Mouse (Mus musculus) liver, adult 2 months (tissue): ENCODE results near the gene Nsun2. TPM values are rescaled to one million over a fixed set of nuclear protein-coding genes. Genes with fewer than 3 reads are reported as not detected.
"Not testable (repeated sequence)": the region's sequence is repeated elsewhere in the genome, so short reads cannot be mapped to it uniquely, and the experiment has no call there.

Experiments
- DNase-seq: peaks from one replicate; pipeline ENCODE4 v3.0.0-alpha.2; 2011; ENCODE audit warnings: low read depth, low spot score; ENCODE audit errors: extremely low read depth
- H3K27ac ChIP-seq: fragments of 200-500 bp; replicated peaks from 2 replicates; pipeline ENCODE4 v1.5.1; 2012; ENCODE audit warnings: low read depth, mild to moderate bottlenecking, control low read depth, inconsistent platforms, low read length; ENCODE audit not compliant: insufficient read depth
- H3K27me3 ChIP-seq: fragments of 200-500 bp; 2 replicates; pipeline ENCODE4 v1.6.1; 2012; ENCODE audit warnings: mild to moderate bottlenecking, moderate library complexity, low read length, inconsistent platforms; ENCODE audit not compliant: control insufficient read depth, insufficient read depth
- H3K36me3 ChIP-seq: fragments of 200-500 bp; 2 replicates; pipeline ENCODE4 v1.6.1; 2012; ENCODE audit warnings: low read length, inconsistent platforms; ENCODE audit not compliant: control insufficient read depth, insufficient read depth
- H3K4me1 ChIP-seq: fragments of 200-500 bp; 2 replicates; pipeline ENCODE4 v1.6.1; 2011; ENCODE audit warnings: low read length; ENCODE audit not compliant: control insufficient read depth, insufficient read depth
- H3K4me3 ChIP-seq: fragments of 200-500 bp; 2 replicates; pipeline ENCODE4 v1.5.1; 2011; ENCODE audit warnings: low read depth, mild to moderate bottlenecking, control low read depth, low read length, moderate library complexity; ENCODE audit not compliant: insufficient read depth
- H3K79me2 ChIP-seq: fragments of 200-500 bp; 2 replicates; pipeline ENCODE4 v1.6.1; 2012; ENCODE audit warnings: inconsistent platforms, mild to moderate bottlenecking, low read length, moderate library complexity; ENCODE audit not compliant: control insufficient read depth, insufficient read depth
- H3K9ac ChIP-seq: fragments of 200-500 bp; 2 replicates; pipeline ENCODE4 v1.6.1; 2012; ENCODE audit warnings: low read depth, mild to moderate bottlenecking, control low read depth, inconsistent platforms, low read length
- CTCF ChIP-seq: fragments of 200-500 bp; IDR thresholded peaks from 2 replicates; pipeline ENCODE4 v1.5.1; 2011; ENCODE audit warnings: low read depth, low read length, control low read depth
- POLR2A ChIP-seq: fragments of 200-500 bp; IDR thresholded peaks from 2 replicates; pipeline ENCODE4 v1.6.1; 2011; ENCODE audit warnings: low read length, control low read depth; ENCODE audit not compliant: insufficient read depth; ENCODE audit errors: extremely low read depth
- WGBS: fragments of 180-500 bp; shearing (Covaris S2); methylation state at CpG from one replicate; pipeline ENCODE4 v1.1.7; 2018; 5-methylcytosine and 5-hydroxymethylcytosine counted together
- polyA plus RNA-seq: library from polyadenylated mRNA; depleted of rRNA; stranded (reverse); fragments of >200 nt; gene quantifications from 2 replicates; pipeline ENCODE4 v1.2.3, GENCODE M21; 2012
- total RNA-seq: library from RNA; depleted of rRNA; stranded (reverse); fragments of >200 nt; gene quantifications from 2 replicates; pipeline ENCODE4 v1.2.3, GENCODE M21; 2014

Gene Nsun2
- total and polyA plus RNA-seq, 2 experiments: 48.3 to 74.1 TPM

DNA sequence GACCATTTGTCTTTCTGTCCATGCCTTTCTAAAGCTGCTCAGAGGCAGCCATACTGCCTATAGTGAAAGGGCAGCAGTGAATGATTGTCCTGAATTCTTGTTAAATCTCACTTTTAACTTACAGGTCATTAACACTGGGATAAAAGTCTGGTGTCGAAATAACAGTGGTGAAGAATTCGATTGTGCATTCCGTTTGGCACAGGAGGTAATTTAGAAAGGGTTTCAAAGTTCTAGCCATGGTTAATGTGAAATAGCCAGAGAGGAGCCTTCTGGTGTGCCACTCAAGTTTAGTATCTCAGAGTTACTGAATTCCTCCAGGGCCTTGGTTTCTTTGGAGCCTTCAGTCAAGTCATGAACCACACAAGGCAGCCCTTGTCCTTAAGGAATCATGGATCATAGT is 97.6 kb downstream of the Nsun2 start:
- DNase-seq: peak; percentile 92
- Histone ChIP-seq H3K79me2 (no peaks in the 10 kb centered on the region), H3K9ac (peak overlapping the region; percentile 28; the same call in 1 of the 2 replicates), H3K4me3 (no peak overlapping the region), H3K4me1 (peaks cover 20% of the 10 kb centered on the region), H3K27me3 (no peaks in the 10 kb centered on the region), H3K27ac (peak overlapping the region; percentile 88), H3K36me3 (peaks cover 72% of the 10 kb centered on the region)
- TF ChIP-seq POLR2A (no peak), CTCF (no peak)
- 25% methylated on average over 3 of the region's 3 CpGs for WGBS

DNA sequence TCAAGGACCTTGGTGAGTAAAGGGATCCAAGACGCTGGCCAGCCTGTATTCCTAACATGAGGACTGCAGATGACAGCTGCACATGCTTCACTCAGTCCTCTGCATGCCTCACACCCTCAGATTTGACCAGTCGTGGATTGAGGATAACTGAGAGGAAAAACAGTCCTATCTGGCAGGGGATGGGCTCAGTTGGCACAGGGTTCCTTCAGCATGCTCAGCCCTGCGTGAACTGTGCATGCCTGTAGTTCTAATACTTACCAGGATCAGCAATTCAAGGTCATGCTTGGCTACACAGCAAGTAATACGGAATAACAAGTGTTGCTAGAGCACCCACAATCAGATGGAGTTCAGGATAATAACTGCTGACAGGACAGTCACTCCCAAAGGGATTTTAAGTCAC is 98.1 kb downstream of the Nsun2 start:
- peaks cover 23% of the 10 kb centered on the region for H3K4me1 ChIP-seq
- no peaks in the 10 kb centered on the region for H3K27me3 ChIP-seq
- peaks cover 67% of the 10 kb centered on the region for H3K36me3 ChIP-seq
- 38% methylated on average over 4 of the region's 4 CpGs for WGBS
- no peak for TF ChIP-seq POLR2A
- TF ChIP-seq CTCF: no peak
- peak overlapping the region; percentile 20; the same call in 1 of the 2 replicates for H3K9ac ChIP-seq
- H3K27ac ChIP-seq: peak overlapping the region; percentile 65
- DNase-seq: peak; percentile 82
- H3K4me3 ChIP-seq: no peak overlapping the region
- H3K79me2 ChIP-seq: no peaks in the 10 kb centered on the region

DNA sequence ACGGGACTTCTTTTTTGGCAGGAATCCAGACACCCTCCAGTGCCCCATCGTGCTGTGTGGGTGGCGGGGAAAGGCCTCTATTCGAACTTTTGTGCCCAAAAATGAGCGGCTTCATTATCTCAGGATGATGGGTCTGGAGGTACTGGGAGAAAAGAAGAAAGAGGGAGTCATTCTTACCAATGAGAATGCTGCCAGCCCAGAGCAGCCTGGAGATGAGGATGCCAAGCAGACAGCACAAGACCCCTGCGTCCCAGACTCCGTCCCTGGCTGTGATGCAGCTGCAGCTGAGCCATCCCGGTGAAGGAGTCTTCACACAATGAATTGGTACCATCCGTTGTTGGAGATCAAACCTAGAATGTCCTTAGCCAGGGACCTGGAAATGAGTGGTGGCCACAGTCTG is 100.0 kb downstream of the Nsun2 start:
- 85% methylated on average over 9 of the region's 9 CpGs for WGBS
- Histone ChIP-seq H3K4me1 (peaks cover 35% of the 10 kb centered on the region), H3K27ac (no peak overlapping the region), H3K79me2 (no peaks in the 10 kb centered on the region), H3K36me3 (peaks cover 50% of the 10 kb centered on the region), H3K4me3 (no peak overlapping the region), H3K9ac (no peak overlapping the region), H3K27me3 (no peaks in the 10 kb centered on the region)
- no peak for DNase-seq
- TF ChIP-seq CTCF (no peak), POLR2A (no peak)

DNA sequence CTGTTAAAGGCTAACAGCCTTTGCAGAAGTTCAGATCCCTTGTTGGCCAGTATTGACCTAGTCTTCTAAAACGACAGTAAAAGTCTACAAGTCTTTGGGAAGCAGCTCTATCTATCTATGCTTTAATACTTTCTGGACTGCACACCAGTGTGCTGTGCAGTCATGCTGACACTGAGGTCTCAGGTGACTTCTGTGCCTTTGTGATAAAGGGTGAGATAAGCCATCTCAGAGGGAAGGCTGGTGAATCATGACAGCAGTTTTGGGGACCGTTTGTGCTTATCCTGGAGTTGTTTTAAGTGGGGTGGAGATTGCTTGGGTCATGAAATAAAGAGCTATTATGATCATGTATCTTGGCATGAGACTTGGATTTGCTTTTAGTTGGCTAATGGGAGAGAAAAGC is 100.4 kb downstream of the Nsun2 start:
- H3K27me3 ChIP-seq: no peaks in the 10 kb centered on the region
- 85% methylated on average over 2 of the region's 2 CpGs for WGBS
- TF ChIP-seq POLR2A (no peak), CTCF (no peak)
- H3K4me3 ChIP-seq: no peak overlapping the region
- no peak overlapping the region for H3K9ac ChIP-seq
- peaks cover 35% of the 10 kb centered on the region for H3K4me1 ChIP-seq
- H3K36me3 ChIP-seq: peaks cover 45% of the 10 kb centered on the region
- DNase-seq: no peak
- H3K79me2 ChIP-seq: no peaks in the 10 kb centered on the region
- H3K27ac ChIP-seq: no peak overlapping the region

DNA sequence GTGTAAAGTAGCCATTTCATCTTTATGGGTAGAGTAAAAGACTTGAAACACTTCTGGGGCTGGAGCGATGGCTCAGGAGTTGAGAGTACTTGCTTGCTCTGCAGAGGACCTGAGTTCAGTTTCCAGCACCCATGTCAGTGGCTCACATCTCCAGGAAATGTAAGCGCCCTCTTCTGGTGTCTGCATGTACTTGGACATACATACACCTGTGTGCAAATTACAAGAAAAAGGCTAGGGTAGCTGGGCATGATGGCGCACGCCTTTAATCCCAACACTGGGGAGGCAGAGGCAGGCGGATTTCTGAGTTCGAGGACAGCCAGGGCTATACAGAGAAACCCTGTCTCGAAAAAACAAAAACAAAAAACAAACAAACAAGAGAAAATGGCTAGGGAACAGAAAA is 102.3 kb downstream of the Nsun2 start:
- 91% methylated on average over 7 of the region's 7 CpGs for WGBS
- not testable (repeated sequence) for H3K4me3 ChIP-seq, H3K9ac ChIP-seq, DNase-seq, H3K27me3 ChIP-seq, H3K79me2 ChIP-seq
- peaks cover 34% of the 10 kb centered on the region for H3K4me1 ChIP-seq
- peaks cover 30% of the 10 kb centered on the region for H3K36me3 ChIP-seq
- H3K27ac ChIP-seq: peak overlapping the region; percentile 82

DNA sequence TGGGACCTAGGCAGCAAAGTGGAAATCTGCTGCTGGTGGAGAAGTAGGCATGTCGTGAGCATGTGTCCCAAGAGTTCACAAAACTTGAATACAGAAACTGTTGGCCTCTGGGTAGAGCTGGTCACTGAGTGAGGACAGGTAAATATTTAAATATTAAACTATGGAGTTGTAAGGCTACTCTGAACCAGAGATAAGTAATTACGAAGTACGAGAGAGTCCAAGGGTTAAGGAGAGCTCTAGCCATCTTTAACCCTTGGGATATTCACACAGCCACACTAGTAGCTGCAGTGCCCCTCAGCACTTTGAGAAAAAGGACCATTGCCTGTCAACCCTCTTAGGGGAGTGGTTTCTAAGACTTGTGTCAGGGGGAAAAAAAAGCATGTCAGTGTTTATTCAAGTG is 102.8 kb downstream of the Nsun2 start:
- H3K27me3 ChIP-seq: no peaks in the 10 kb centered on the region
- DNase-seq: peak; percentile 76
- H3K79me2 ChIP-seq: no peaks in the 10 kb centered on the region
- no peak for TF ChIP-seq POLR2A
- TF ChIP-seq CTCF: no peak
- 21% methylated on average over 3 of the region's 3 CpGs for WGBS
- H3K36me3 ChIP-seq: peaks cover 28% of the 10 kb centered on the region; the same call in 1 of the 2 replicates
- peaks cover 35% of the 10 kb centered on the region for H3K4me1 ChIP-seq
- no peak overlapping the region for H3K4me3 ChIP-seq
- peak overlapping the region; percentile 82 for H3K27ac ChIP-seq
- no peak overlapping the region for H3K9ac ChIP-seq

DNA sequence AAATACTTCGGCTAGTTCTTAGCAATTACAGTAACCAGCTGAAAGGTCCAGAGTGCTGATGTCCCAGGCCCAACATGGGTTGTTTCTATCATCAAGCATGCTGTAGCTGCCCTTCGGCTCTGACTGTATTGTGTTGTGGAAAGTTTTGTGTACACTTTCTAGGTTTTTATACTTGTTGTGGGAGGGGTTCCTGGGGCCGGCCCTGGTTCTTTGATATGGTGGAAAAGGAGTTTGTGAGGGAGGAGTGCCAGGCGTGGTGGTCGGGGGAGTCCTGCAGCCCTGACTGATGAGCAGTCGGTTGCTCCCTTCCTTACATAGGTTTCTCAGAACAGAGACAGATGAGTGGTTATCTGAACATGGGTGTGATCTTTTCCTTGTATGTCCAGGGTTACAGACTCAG is 103.3 kb downstream of the Nsun2 start:
- Histone ChIP-seq H3K79me2 (no peaks in the 10 kb centered on the region), H3K36me3 (peaks cover 26% of the 10 kb centered on the region; the same call in 1 of the 2 replicates), H3K9ac (peak overlapping the region; percentile 22; the same call in 1 of the 2 replicates), H3K4me1 (peaks cover 34% of the 10 kb centered on the region), H3K27me3 (no peaks in the 10 kb centered on the region), H3K4me3 (no peak overlapping the region), H3K27ac (peak overlapping the region; percentile 82)
- TF ChIP-seq POLR2A (no peak), CTCF (no peak)
- 62% methylated on average over 6 of the region's 6 CpGs for WGBS
- DNase-seq: no peak
